Mouse (Mus musculus) central nervous system, embryonic 14 days (tissue): ENCODE results near the gene Vmn1r132. TPM values are rescaled to one million over a fixed set of nuclear protein-coding genes. Genes with fewer than 3 reads are reported as not detected.

Experiments used
- polyA plus RNA-seq: library from polyadenylated mRNA; depleted of rRNA; stranded (reverse); fragments of >200 nt; gene quantifications from 2 replicates; pipeline ENCODE4 v1.2.3, GENCODE M21; 2012; rRNA removed

Gene Vmn1r132
- not detected in 2 replicates for polyA plus RNA-seq

GRCm38 (mm10) chr7:21613792-21614191 lies at the start of gene Vmn1r132:
Gene Vmn1r132, plus strand, starts transcription at chr7:21614092.

Other genes starting within 250 kb of the Vmn1r132 start
- gene Gm6882, start 181.3 kb upstream of the Vmn1r132 start, polyA plus RNA-seq: not detected in 2 replicates
- not detected in 2 replicates for gene Vmn1r130, start 102.3 kb upstream of the Vmn1r132 start, polyA plus RNA-seq
- gene Vmn1r131, start 68.0 kb upstream of the Vmn1r132 start, polyA plus RNA-seq: not detected in 2 replicates
- not detected in 2 replicates for gene Gm4175, start 147.4 kb downstream of the Vmn1r132 start, polyA plus RNA-seq
- gene Gm4177, start 182.6 kb downstream of the Vmn1r132 start, polyA plus RNA-seq: not detected in 2 replicates
- gene Vmn1r135, start 218.3 kb downstream of the Vmn1r132 start, polyA plus RNA-seq: not detected in 2 replicates
- not detected in 2 replicates for gene Gm5725, start 230.2 kb downstream of the Vmn1r132 start, polyA plus RNA-seq